Mouse (Mus musculus): Measurements from ENCODE around the gene Slc39a5.

GRCm38 (mm10) chr10:128441324-128442119 lies 40.5 kb upstream of the Slc39a5 start:
- no peak for TF ChIP-seq CTCF (IDR thresholded peaks at IDR 0.05; ENCODE audit: low read depth)
- TF ChIP-seq EP300 (optimal IDR thresholded peaks at IDR 0.05) = no peak
